Mouse (Mus musculus) liver, embryonic 11.5 days (tissue): Measurements from ENCODE around the gene Slc6a9. TPM values are rescaled to one million over a fixed set of nuclear protein-coding genes. Genes with fewer than 3 reads are reported as not detected.
A peak's percentile ranks its signal among the peaks of the same experiment; 100 is the strongest.

Experiments used
- ATAC-seq: fragments of 200-750 bp; cut with Nextera tagmentation; replicated peaks from 2 replicates; pipeline ENCODE4 v1.8.0; 2017; ENCODE audit warnings: moderate number of reproducible peaks, mild to moderate bottlenecking, moderate TSS enrichment, moderate library complexity; ENCODE audit not compliant: low FRiP score
- DNase-seq: peaks from one replicate; pipeline ENCODE4 v3.0.0-alpha.2; 2017; ENCODE audit warnings: low spot score
- H3K27ac ChIP-seq: fragments of 300-500 bp; sonication (generic); 2 replicates; pipeline ENCODE4 v1.5.1; 2014; ENCODE audit warnings: mild to moderate bottlenecking, low read depth, low read length, control low read depth
- H3K27me3 ChIP-seq: fragments of 300-500 bp; sonication (generic); replicated peaks from 2 replicates; pipeline ENCODE4 v1.6.1; 2014; ENCODE audit warnings: low read length, mixed read lengths; ENCODE audit not compliant: control insufficient read depth, insufficient read depth
- H3K36me3 ChIP-seq: fragments of 300-500 bp; sonication (generic); 2 replicates; pipeline ENCODE4 v1.6.1; 2014; ENCODE audit warnings: mild to moderate bottlenecking, low read length, moderate library complexity, mixed read lengths; ENCODE audit not compliant: control insufficient read depth, insufficient read depth
- H3K4me1 ChIP-seq: fragments of 300-500 bp; sonication (generic); replicated peaks from 2 replicates; pipeline ENCODE4 v1.6.1; 2014; ENCODE audit warnings: low read length, mixed read lengths; ENCODE audit not compliant: control insufficient read depth, insufficient read depth
- H3K4me2 ChIP-seq: fragments of 300-500 bp; sonication (generic); 2 replicates; pipeline ENCODE4 v1.6.1; 2014; ENCODE audit warnings: mild to moderate bottlenecking, control low read depth, moderate library complexity
- H3K4me3 ChIP-seq: fragments of 300-500 bp; sonication (generic); 2 replicates; pipeline ENCODE4 v1.5.1; 2014; ENCODE audit warnings: low read depth, low read length, control low read depth
- H3K9ac ChIP-seq: fragments of 300-500 bp; sonication (generic); 2 replicates; pipeline ENCODE4 v1.6.1; 2014; ENCODE audit warnings: low read depth, low read length, control low read depth
- H3K9me3 ChIP-seq: fragments of 300-500 bp; sonication (generic); 2 replicates; pipeline ENCODE4 v1.6.1; 2016; ENCODE audit warnings: low read length, inconsistent platforms, mixed read lengths; ENCODE audit not compliant: control insufficient read depth
- WGBS: fragments of 180-500 bp; shearing (Covaris S2); extraction: QIAGEN DNeasy Blood & Tissue Kit; methylation state at CpG from one replicate; pipeline ENCODE4 v1.1.7; 2014; 5-methylcytosine and 5-hydroxymethylcytosine counted together
- polyA plus RNA-seq: library from polyadenylated mRNA; unstranded; fragments of >200 nt; fragmentation: Nextera tagmentation; extraction: Ambion mirVana; gene quantifications from 2 replicates; pipeline ENCODE4 v1.2.1, GENCODE M21; 2014

The Slc6a9 gene
- polyA plus RNA-seq, 1 experiment from 2014 or later = 26.3 TPM

DNA sequence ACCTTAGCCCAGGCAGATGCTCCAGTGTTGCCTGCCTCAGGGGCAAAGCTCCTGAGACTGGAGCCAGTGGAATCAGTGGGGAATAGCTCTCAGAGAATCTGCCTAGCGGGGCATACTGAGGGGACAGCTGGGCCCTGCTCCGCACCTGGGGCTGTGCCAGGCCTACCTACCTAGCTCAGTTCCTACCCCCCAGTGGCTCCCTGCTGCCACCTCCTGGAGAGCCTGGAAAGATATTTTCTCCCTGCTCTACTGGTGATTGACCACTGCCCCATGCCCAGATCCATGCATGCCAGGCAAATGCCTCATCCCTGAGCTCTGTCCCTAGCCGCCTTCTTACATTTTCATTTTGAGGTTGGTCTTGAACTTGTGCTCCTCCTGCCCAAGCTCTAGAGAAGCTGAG lies 24.5 kb downstream of the Slc6a9 start:
- H3K36me3 ChIP-seq = peaks cover 7% of the 10 kb centered on the region; the same call in 1 of the 2 replicates
- WGBS = 87% methylated on average over 3 of the region's 3 CpGs
- H3K4me3 ChIP-seq = no peak overlapping the region
- DNase-seq (no peak), ATAC-seq (peak; percentile 40)
- no peaks in the 10 kb centered on the region for H3K9me3 ChIP-seq
- H3K9ac ChIP-seq = no peak overlapping the region
- no peaks in the 10 kb centered on the region; the same call in none of the 2 replicates for H3K27me3 ChIP-seq
- H3K27ac ChIP-seq = no peak overlapping the region
- H3K4me2 ChIP-seq = no peak overlapping the region
- no peaks in the 10 kb centered on the region for H3K4me1 ChIP-seq

DNA sequence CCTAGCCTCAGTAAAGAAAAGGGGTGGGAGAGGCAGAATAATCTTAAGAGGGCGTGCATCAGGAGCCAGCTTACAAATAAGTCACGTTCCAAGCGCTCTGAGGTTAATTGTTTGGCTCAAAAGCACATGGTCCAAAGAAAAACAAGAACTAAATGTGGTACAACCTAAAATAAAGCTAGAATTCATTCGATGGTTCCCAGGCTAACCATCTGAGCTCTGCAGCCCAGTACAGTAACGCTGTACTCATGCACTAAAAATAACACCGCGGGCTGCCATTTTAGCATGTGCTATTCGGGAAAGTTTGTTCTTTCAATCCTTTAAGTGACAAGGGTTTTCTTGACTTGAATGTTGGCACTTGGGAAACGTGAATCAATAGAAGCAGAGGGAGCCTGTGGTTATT lies 26.3 kb downstream of the Slc6a9 start:
- Histone ChIP-seq H3K36me3 (peaks cover 10% of the 10 kb centered on the region; the same call in 1 of the 2 replicates), H3K4me1 (no peaks in the 10 kb centered on the region), H3K4me2 (no peak overlapping the region), H3K27me3 (no peaks in the 10 kb centered on the region; the same call in none of the 2 replicates), H3K27ac (no peak overlapping the region), H3K4me3 (no peak overlapping the region), H3K9ac (no peak overlapping the region), H3K9me3 (no peaks in the 10 kb centered on the region)
- no peak for ATAC-seq
- DNase-seq = no peak
- WGBS = 89% methylated on average over 9 of the region's 9 CpGs

DNA sequence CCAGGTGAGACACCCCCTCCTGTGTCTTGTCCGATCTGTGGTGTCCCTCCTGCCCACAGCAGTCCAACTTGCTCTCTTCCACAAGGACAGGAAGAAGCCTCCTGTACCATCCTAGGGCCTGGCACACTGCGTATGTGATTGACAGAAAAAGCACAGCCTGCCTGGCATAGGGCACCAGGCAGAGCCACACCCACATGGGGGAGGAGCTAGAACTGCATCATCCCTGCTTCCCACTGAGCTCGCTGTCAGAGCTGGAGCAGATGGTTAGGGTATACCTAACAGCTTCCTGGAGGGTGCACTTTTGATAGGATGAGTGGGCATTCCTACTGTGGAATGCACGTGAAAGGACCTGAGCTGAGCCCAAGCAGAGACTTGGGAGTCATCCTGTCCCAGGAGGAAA lies 28.5 kb downstream of the Slc6a9 start:
- Histone ChIP-seq H3K9ac (no peak overlapping the region), H3K27ac (no peak overlapping the region), H3K27me3 (peaks cover 3% of the 10 kb centered on the region), H3K36me3 (peaks cover 8% of the 10 kb centered on the region; the same call in 1 of the 2 replicates), H3K4me2 (no peak overlapping the region), H3K4me3 (no peak overlapping the region), H3K9me3 (no peaks in the 10 kb centered on the region), H3K4me1 (peaks cover 7% of the 10 kb centered on the region; the same call in 1 of the 2 replicates)
- 51% methylated on average over 4 of the region's 4 CpGs for WGBS
- DNase-seq = no peak
- no peak for ATAC-seq

DNA sequence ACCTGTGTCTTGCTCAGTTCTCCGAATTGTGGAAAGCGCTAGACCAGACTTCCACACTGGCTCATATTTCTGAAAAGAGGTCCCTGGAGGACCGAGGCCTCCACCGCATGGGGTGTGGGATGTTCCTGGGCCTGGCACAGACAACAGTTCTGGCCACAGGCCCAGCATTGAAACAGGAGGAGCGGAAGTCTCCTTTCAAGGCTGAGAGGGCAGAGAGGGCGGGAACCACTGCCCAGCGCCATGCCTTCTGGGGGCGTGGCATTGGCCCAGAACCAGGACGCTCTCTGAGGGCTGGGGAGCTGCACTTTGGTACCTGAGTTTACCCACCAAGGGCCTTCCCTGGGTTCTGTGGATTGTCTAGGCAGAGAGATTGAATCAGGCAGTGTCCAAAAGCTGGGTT lies 31.8 kb downstream of the Slc6a9 start:
- Histone ChIP-seq H3K27ac (no peak overlapping the region), H3K4me2 (no peak overlapping the region), H3K9me3 (no peaks in the 10 kb centered on the region), H3K36me3 (peaks cover 12% of the 10 kb centered on the region; the same call in 1 of the 2 replicates), H3K27me3 (peaks cover 3% of the 10 kb centered on the region), H3K4me3 (no peak overlapping the region), H3K9ac (no peak overlapping the region), H3K4me1 (peaks cover 13% of the 10 kb centered on the region; the same call in 1 of the 2 replicates)
- ATAC-seq (no peak), DNase-seq (no peak)
- WGBS = 82% methylated on average over 9 of the region's 9 CpGs

DNA sequence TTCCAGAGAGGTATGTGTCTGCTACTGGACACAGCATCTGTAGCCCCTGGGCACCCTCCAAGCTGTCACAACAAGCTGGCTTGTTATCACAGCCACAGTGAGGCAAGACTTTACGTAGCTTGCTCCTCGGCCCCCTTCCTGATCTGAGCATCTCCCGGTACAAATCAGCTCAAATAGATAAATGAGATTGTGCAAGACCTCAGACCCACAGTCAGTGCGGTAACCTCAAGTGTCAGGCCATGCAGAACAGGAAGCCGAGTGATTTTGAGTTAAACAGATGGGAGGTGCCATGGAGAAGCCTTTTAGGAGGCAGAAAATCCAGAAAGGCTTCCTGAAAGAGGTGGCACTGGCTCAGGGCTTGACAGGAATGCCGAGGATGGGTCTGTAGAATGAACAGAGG lies 32.7 kb downstream of the Slc6a9 start:
- no peaks in the 10 kb centered on the region for H3K9me3 ChIP-seq
- ATAC-seq (no peak), DNase-seq (no peak)
- no peak overlapping the region for H3K9ac ChIP-seq
- WGBS = 48% methylated on average over 6 of the region's 6 CpGs
- H3K4me2 ChIP-seq = no peak overlapping the region
- no peak overlapping the region for H3K27ac ChIP-seq
- peaks cover 12% of the 10 kb centered on the region; the same call in 1 of the 2 replicates for H3K36me3 ChIP-seq
- H3K4me1 ChIP-seq = peaks cover 20% of the 10 kb centered on the region
- H3K27me3 ChIP-seq = peaks cover 3% of the 10 kb centered on the region
- no peak overlapping the region for H3K4me3 ChIP-seq

DNA sequence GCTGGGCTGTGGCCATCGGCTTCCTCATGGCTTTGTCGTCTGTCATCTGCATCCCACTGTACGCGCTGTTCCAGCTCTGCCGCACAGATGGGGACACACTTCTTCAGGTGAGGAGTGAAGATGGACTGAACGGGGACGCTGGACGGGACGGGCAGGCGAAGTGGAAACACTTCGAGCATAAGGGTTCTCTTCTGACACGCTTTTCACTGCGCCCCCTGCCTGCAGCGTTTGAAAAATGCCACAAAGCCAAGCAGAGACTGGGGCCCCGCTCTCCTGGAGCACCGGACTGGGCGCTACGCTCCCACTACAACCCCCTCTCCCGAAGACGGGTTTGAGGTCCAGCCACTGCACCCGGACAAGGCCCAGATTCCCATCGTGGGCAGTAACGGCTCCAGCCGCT lies 33.5 kb downstream of the Slc6a9 start:
- H3K36me3 ChIP-seq = peaks cover 12% of the 10 kb centered on the region; the same call in 1 of the 2 replicates
- H3K4me1 ChIP-seq = peaks cover 28% of the 10 kb centered on the region
- H3K4me2 ChIP-seq = peak overlapping the region; percentile 15; the same call in 1 of the 2 replicates
- DNase-seq (peak; percentile 62), ATAC-seq (no peak)
- H3K9me3 ChIP-seq = no peaks in the 10 kb centered on the region
- no peak overlapping the region for H3K27ac ChIP-seq
- H3K27me3 ChIP-seq = peaks cover 3% of the 10 kb centered on the region
- H3K4me3 ChIP-seq = no peak overlapping the region
- H3K9ac ChIP-seq = no peak overlapping the region
- WGBS = 21% methylated on average over 24 of the region's 24 CpGs

DNA sequence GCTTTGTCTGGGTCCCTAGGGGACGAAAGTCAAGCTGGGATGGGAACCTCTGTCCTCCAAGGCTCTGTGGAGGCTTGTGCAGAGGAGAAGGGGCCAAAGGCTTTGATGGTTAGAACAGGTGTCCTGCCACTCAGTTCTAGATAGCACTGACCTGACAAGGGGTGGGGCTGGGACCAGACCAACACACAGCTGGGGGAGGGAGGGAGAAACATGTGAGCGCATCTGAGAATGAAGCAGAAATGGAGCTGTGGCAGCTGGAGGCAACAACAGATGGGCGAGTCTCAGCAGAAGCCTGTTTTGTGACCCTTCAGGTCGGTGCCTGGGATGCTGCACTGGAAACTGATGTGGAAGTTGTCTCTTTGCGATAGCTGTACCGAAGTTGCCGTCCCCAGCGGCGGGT lies 35.0 kb downstream of the Slc6a9 start:
- Histone ChIP-seq H3K4me1 (peaks cover 29% of the 10 kb centered on the region), H3K4me2 (no peak overlapping the region), H3K9ac (no peak overlapping the region), H3K9me3 (no peaks in the 10 kb centered on the region), H3K27me3 (peaks cover 3% of the 10 kb centered on the region), H3K4me3 (no peak overlapping the region), H3K27ac (no peak overlapping the region), H3K36me3 (peaks cover 11% of the 10 kb centered on the region; the same call in 1 of the 2 replicates)
- ATAC-seq (no peak), DNase-seq (no peak)
- WGBS = 64% methylated on average over 9 of the region's 9 CpGs

DNA sequence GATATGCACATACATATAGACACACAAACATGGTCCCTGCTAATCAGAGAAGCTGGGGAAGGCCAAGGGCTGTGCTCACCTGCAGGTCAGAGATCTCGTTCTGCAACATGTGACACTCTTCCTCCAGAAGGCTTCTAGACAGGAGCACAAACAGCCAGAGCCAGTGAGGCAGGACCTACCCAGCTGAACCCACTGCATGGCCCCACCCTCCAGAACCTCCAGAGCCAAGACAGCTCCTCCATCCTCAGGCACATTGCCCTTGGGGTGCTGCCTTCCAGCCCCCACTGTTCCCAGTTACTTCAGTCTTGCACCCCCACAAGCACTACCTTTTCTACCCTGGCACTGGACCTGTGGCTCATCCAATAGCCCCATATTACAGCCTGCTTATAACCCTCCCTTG lies 36.1 kb downstream of the Slc6a9 start:
- H3K27ac ChIP-seq = no peak overlapping the region
- H3K4me1 ChIP-seq = peaks cover 29% of the 10 kb centered on the region
- H3K4me2 ChIP-seq = no peak overlapping the region
- no peak overlapping the region for H3K9ac ChIP-seq
- 32% methylated on average over 1 of the region's 1 CpGs for WGBS
- H3K36me3 ChIP-seq = peaks cover 7% of the 10 kb centered on the region; the same call in 1 of the 2 replicates
- no peak for DNase-seq
- H3K4me3 ChIP-seq = no peak overlapping the region
- H3K9me3 ChIP-seq = no peaks in the 10 kb centered on the region
- 0 out of 2 replicates have a peak, but pooled peaks have one; percentile 9 for ATAC-seq
- peaks cover 3% of the 10 kb centered on the region for H3K27me3 ChIP-seq

DNA sequence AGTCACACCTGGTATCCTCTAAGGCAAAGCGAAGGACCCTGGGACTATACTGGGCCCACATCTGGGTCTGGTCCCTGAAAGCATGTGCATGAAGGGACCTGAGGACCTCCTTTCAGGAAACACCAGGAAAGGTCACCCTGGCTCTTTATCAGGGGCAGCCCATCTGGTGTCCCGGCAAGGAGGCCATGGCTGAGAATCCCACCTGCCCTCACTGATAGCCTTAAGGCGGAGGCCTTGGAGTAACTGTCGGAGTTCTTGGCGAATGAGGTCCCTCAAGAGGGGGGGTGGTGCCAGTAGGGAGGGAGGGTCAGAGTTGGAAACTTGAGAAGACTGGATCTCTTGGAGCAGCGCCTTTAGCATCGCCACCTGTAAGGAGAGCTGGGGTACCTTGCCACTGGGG lies 37.5 kb downstream of the Slc6a9 start:
- Histone ChIP-seq H3K27me3 (peaks cover under 1% of the 10 kb centered on the region), H3K36me3 (peaks cover 6% of the 10 kb centered on the region; the same call in 1 of the 2 replicates), H3K4me2 (peak overlapping the region; percentile 80), H3K4me1 (peaks cover 27% of the 10 kb centered on the region), H3K4me3 (no peak overlapping the region; the same call in 1 of the 2 replicates), H3K9ac (peak overlapping the region; percentile 52), H3K9me3 (no peaks in the 10 kb centered on the region), H3K27ac (no peak overlapping the region; the same call in 1 of the 2 replicates)
- 46% methylated on average over 7 of the region's 7 CpGs for WGBS
- DNase-seq = no peak
- ATAC-seq = peak; percentile 56
